Mouse (Mus musculus) myocyte (in vitro differentiated cells): ENCODE data around the gene Trim33.

ENCODE experiments used
- MAX ChIP-seq: IDR thresholded peaks from one replicate; pipeline ENCODE4 v1.6.1; 2011; ENCODE audit warnings: low read depth, mild to moderate bottlenecking, control low read depth
- MYOD1 ChIP-seq, 3 experiments: IDR thresholded peaks; one replicate each; pipeline ENCODE4 v1.6.1; 2011; ENCODE audit warnings: control low read depth in 2 of 3, low read depth in 2 of 3, mild to moderate bottlenecking in 2 of 3, moderate library complexity in 1 of 3; ENCODE audit not compliant: insufficient read length in 2 of 3, control insufficient read depth in 1 of 3
- POLR2A ChIP-seq: IDR thresholded peaks from one replicate; pipeline ENCODE4 v1.6.1; 2011; ENCODE audit warnings: low read depth, mild to moderate bottlenecking, control low read depth, moderate library complexity; ENCODE audit not compliant: insufficient read length
- POLR2AphosphoS2 ChIP-seq: IDR thresholded peaks from one replicate; pipeline ENCODE4 v1.6.1; 2011; ENCODE audit warnings: low read depth, control low read depth; ENCODE audit not compliant: insufficient read length
- TCF3 ChIP-seq: IDR thresholded peaks from one replicate; pipeline ENCODE4 v1.6.1; 2011; ENCODE audit warnings: low read depth, control low read depth; ENCODE audit not compliant: insufficient read length
- USF1 ChIP-seq: IDR thresholded peaks from one replicate; pipeline ENCODE4 v1.6.1; 2011; ENCODE audit warnings: low read depth, mild to moderate bottlenecking, control low read depth, moderate library complexity

- no peak for TF ChIP-seq POLR2A
- no peak for TF ChIP-seq MYOD1 (IDR thresholded peaks at IDR 0.05; ENCODE audit: control insufficient read depth in 1 of 3, insufficient read length in 2 of 3, low read depth in 2 of 3)
- no peak for TF ChIP-seq POLR2AphosphoS2
- no peak for TF ChIP-seq MAX
- no peak for TF ChIP-seq TCF3
- TF ChIP-seq USF1: no peak
These were observed 32.3 kb upstream of the Trim33 start for GRCm38 (mm10) chr3:103246627-103247260.
